Mouse (Mus musculus): ENCODE data around the gene Vmn1r197. TPM values are rescaled to one million over a fixed set of nuclear protein-coding genes. Genes with fewer than 3 reads are reported as not detected.
"Not testable (repeated sequence)": the region's sequence is repeated elsewhere in the genome, so short reads cannot be mapped to it uniquely, and the experiment has no call there.

Gene Vmn1r197
- polyA plus RNA-seq, 1 experiment: not detected

- TF ChIP-seq POLR2A (IDR thresholded peaks at IDR 0.05; ENCODE audit: insufficient read depth, low read depth, low read length): no peak
- WGBS: 88% methylated on average over 1 of the region's 1 CpGs
These were observed 26.4 kb downstream of the Vmn1r197 start for GRCm38 (mm10) chr13:22350813-22351212.

GRCm38 (mm10) chr13:22379518-22379917 lies 55.1 kb downstream of the Vmn1r197 start, which contains the start of gene Vmn1r199:
Gene Vmn1r199 (plus strand): TSS chr13:22379818.
- TF ChIP-seq CTCF (IDR thresholded peaks at IDR 0.05; ENCODE audit: insufficient read depth, low read depth, low read length) (no peak), POLR2A (IDR thresholded peaks at IDR 0.05; ENCODE audit: insufficient read depth, low read depth, low read length) (no peak)
- WGBS: 70% methylated on average over 2 of the region's 2 CpGs
- Histone ChIP-seq H3K4me3 (ENCODE audit: insufficient read depth, low read depth, low read length) (no peak within 1 kb of the TSS), H3K4me1 (ENCODE audit: control insufficient read depth, insufficient read depth, low read length) (no peaks in the 10 kb centered on the region), H3K27ac (ENCODE audit: insufficient read depth, low read depth, low read length) (no peak within 1 kb of the TSS)

More at GRCm38 (mm10) chr13:22350813-22351212, 26.4 kb downstream of the Vmn1r197 start:
- H3K4me3 ChIP-seq (ENCODE audit: insufficient read depth, low read depth, low read length): no peak overlapping the region
- no peaks in the 10 kb centered on the region for H3K4me1 ChIP-seq (ENCODE audit: control insufficient read depth, insufficient read depth, low read length)
- H3K27ac ChIP-seq (ENCODE audit: insufficient read depth, low read depth, low read length): no peak overlapping the region

GRCm38 (mm10) chr13:22381128-22381527 lies 56.7 kb downstream of the Vmn1r197 start:
- not testable (repeated sequence) for H3K27ac ChIP-seq (ENCODE audit: insufficient read depth, low read depth, low read length); H3K4me1 ChIP-seq (ENCODE audit: control insufficient read depth, insufficient read depth, low read length); H3K4me3 ChIP-seq (ENCODE audit: insufficient read depth, low read depth, low read length)
- 36% methylated on average over 3 of the region's 3 CpGs for WGBS

Other genes with a start within 250 kb of the Vmn1r197 start
- not detected in 2 replicates for gene Vmn1r188, start 240.1 kb upstream of the Vmn1r197 start, polyA plus RNA-seq (2012; ENCODE audit: insufficient read depth, insufficient read length, low replicate concordance, missing spikeins)
- not detected in 2 replicates for gene Vmn1r189, start 218.8 kb upstream of the Vmn1r197 start, polyA plus RNA-seq (2012; ENCODE audit: insufficient read depth, insufficient read length, low replicate concordance, missing spikeins)
- gene Vmn1r191, start 140.6 kb upstream of the Vmn1r197 start, polyA plus RNA-seq (2012; ENCODE audit: insufficient read depth, insufficient read length, low replicate concordance, missing spikeins): not detected in 2 replicates
- not detected in 2 replicates for gene Vmn1r192, start 133.4 kb upstream of the Vmn1r197 start, polyA plus RNA-seq (2012; ENCODE audit: insufficient read depth, insufficient read length, low replicate concordance, missing spikeins)
- not detected in 2 replicates for gene Vmn1r193, start 101.4 kb upstream of the Vmn1r197 start, polyA plus RNA-seq (2012; ENCODE audit: insufficient read depth, insufficient read length, low replicate concordance, missing spikeins)
- not detected in 2 replicates for gene Vmn1r194, start 80.4 kb upstream of the Vmn1r197 start, polyA plus RNA-seq (2012; ENCODE audit: insufficient read depth, insufficient read length, low replicate concordance, missing spikeins)
- not detected in 2 replicates for gene Vmn1r195, start 54.1 kb upstream of the Vmn1r197 start, polyA plus RNA-seq (2012; ENCODE audit: insufficient read depth, insufficient read length, low replicate concordance, missing spikeins)
- gene Vmn1r196, start 34.7 kb upstream of the Vmn1r197 start, polyA plus RNA-seq (2012; ENCODE audit: insufficient read depth, insufficient read length, low replicate concordance, missing spikeins): not detected in 2 replicates
- not detected in 2 replicates for gene Vmn1r198, start 25.8 kb downstream of the Vmn1r197 start, polyA plus RNA-seq (2012; ENCODE audit: insufficient read depth, insufficient read length, low replicate concordance, missing spikeins)
- gene Vmn1r199, start 55.2 kb downstream of the Vmn1r197 start, polyA plus RNA-seq (2012; ENCODE audit: insufficient read depth, insufficient read length, low replicate concordance, missing spikeins): not detected in 2 replicates
- not detected in 2 replicates for gene Vmn1r200, start 65.8 kb downstream of the Vmn1r197 start, polyA plus RNA-seq (2012; ENCODE audit: insufficient read depth, insufficient read length, low replicate concordance, missing spikeins)
- gene Vmn1r201, start 147.3 kb downstream of the Vmn1r197 start, polyA plus RNA-seq (2012; ENCODE audit: insufficient read depth, insufficient read length, low replicate concordance, missing spikeins): not detected in 2 replicates
- gene Vmn1r202, start 180.8 kb downstream of the Vmn1r197 start, polyA plus RNA-seq (2012; ENCODE audit: insufficient read depth, insufficient read length, low replicate concordance, missing spikeins): not detected in 2 replicates
- not detected in 2 replicates for gene Vmn1r203, start 193.5 kb downstream of the Vmn1r197 start, polyA plus RNA-seq (2012; ENCODE audit: insufficient read depth, insufficient read length, low replicate concordance, missing spikeins)
- gene Vmn1r204, start 228.6 kb downstream of the Vmn1r197 start, polyA plus RNA-seq (2012; ENCODE audit: insufficient read depth, insufficient read length, low replicate concordance, missing spikeins): not detected in 2 replicates

Measured in olfactory bulb, adult 2 months (tissue).